Comparison of ENCODE assay signal across 7 mouse cellular contexts in the genomic region with DNA sequence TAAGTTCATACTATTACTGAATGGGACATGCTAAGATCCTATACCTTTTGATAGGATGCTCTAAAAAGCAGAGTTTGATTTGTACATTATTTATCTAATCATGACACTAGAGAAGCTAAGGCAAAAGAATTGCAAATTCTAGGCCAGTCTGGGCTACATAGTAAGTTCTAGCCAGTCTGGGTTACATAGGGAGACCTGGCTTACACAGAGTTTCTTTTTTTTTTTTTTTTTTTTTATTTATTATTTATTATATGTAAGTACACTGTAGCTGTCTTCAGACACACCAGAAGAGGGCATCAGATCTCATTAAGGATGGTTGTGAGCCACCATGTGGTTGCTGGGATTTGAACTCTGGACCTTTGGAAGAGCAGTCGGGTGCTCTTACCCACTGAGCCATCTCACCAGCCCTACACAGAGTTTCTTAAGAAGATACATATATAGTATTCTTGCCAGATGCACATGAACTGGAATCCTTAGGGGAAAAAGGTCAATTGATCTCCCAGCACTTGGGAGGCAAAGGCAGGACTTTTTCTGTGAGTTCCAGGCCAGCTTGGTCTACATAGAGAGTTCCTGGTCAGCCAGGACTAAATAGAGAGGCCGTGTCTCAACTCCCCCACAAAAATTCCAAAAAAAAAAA. TPM values are rescaled to one million over a fixed set of nuclear protein-coding genes. Genes with fewer than 3 reads are reported as not detected.
DNase-seq lines count a peak whose midpoint lies in the region; ATAC-seq and TF ChIP-seq lines count a peak whose summit lies in the region.
"Not testable (repeated sequence)": the region's sequence is repeated elsewhere in the genome, so short reads cannot be mapped to it uniquely, and the experiment has no call there.

No protein-coding gene starts in this region.

- not testable (repeated sequence) for TF ChIP-seq POLR2A in kidney, adult 2 months (IDR thresholded peaks at IDR 0.05; ENCODE audit: low read depth, low read length); liver, adult 2 months (IDR thresholded peaks at IDR 0.05; ENCODE audit: extremely low read depth, insufficient read depth, low read length)

- peaks cover 12% of the 10 kb centered on the region for H3K27me3 ChIP-seq in forebrain, embryonic 10.5 days (ENCODE audit: poor library complexity, severe bottlenecking)
- not testable (repeated sequence) for H3K27me3 ChIP-seq in heart, embryonic 16.5 days (ENCODE audit: control insufficient read depth, insufficient read depth, low read length); kidney, adult 2 months (replicated peaks; ENCODE audit: control insufficient read depth, insufficient read depth, low read length); liver, adult 2 months (ENCODE audit: control insufficient read depth, insufficient read depth, low read length); lung, embryonic 15.5 days

- ATAC-seq in heart, embryonic 16.5 days (replicated peaks; ENCODE audit: extremely low read depth, insufficient read depth, low FRiP score); lung, embryonic 15.5 days (ENCODE audit: borderline replicate concordance, extremely low read depth, low FRiP score, low TSS enrichment): not testable (repeated sequence)

- not testable (repeated sequence) for H3K9ac ChIP-seq in heart, embryonic 16.5 days (ENCODE audit: low read length); liver, adult 2 months (ENCODE audit: low read depth, low read length); lung, embryonic 15.5 days

- H3K4me3 ChIP-seq in forebrain, embryonic 10.5 days, result peak overlapping the region; percentile 61; the same call in 1 of the 2 replicates
- H3K4me3 ChIP-seq in heart, embryonic 16.5 days (ENCODE audit: low read length); kidney, adult 2 months (ENCODE audit: insufficient read depth, low read depth, low read length); lung, embryonic 15.5 days: not testable (repeated sequence)
- 0 out of 2 replicates have a peak overlapping the region, but pooled peaks have one; percentile 7 for H3K4me3 ChIP-seq in liver, adult 2 months (ENCODE audit: insufficient read depth, low read depth, low read length)

- H3K9me3 ChIP-seq in forebrain, embryonic 10.5 days; heart, embryonic 16.5 days (replicated peaks; ENCODE audit: control insufficient read depth, low read length); lung, embryonic 15.5 days: not testable (repeated sequence)

- H3K36me3 ChIP-seq in forebrain, embryonic 10.5 days (replicated peaks), result peaks cover 17% of the 10 kb centered on the region
- not testable (repeated sequence) for H3K36me3 ChIP-seq in heart, embryonic 16.5 days (ENCODE audit: control insufficient read depth, insufficient read depth); kidney, adult 2 months (ENCODE audit: control insufficient read depth, insufficient read depth, low read length); liver, adult 2 months (ENCODE audit: control insufficient read depth, insufficient read depth, low read length); lung, embryonic 15.5 days

- not testable (repeated sequence) for H3K79me2 ChIP-seq in liver, adult 2 months (ENCODE audit: control insufficient read depth, insufficient read depth, low read length)

- 66% methylated on average over 2 of the region's 2 CpGs for WGBS in forebrain, embryonic 10.5 days
- 58% methylated on average over 2 of the region's 2 CpGs for WGBS in heart, embryonic 16.5 days
- 50% methylated on average over 2 of the region's 2 CpGs for WGBS in kidney, adult 2 months
- whole genome bisulfite sequencing in liver, adult 2 months, result 45% methylated on average over 2 of the region's 2 CpGs
- 59% methylated on average over 2 of the region's 2 CpGs for WGBS in lung, embryonic 15.5 days

- peak overlapping the region; percentile 86 for H3K27ac ChIP-seq in forebrain, embryonic 10.5 days
- not testable (repeated sequence) for H3K27ac ChIP-seq in heart, embryonic 16.5 days (ENCODE audit: low read length); lung, embryonic 15.5 days
- H3K27ac ChIP-seq in kidney, adult 2 months (ENCODE audit: insufficient read depth, low read depth, low read length), result peak overlapping the region; percentile 96
- peak overlapping the region; percentile 52 for H3K27ac ChIP-seq in liver, adult 2 months (replicated peaks; ENCODE audit: insufficient read depth, low read depth, low read length)

- TF ChIP-seq CTCF in kidney, adult 2 months (conservative IDR thresholded peaks at IDR 0.05; ENCODE audit: insufficient read depth, insufficient read length, low read depth, low read length); liver, adult 2 months (IDR thresholded peaks at IDR 0.05; ENCODE audit: low read depth, low read length): not testable (repeated sequence)

- peak overlapping the region; percentile 53 for H3K4me2 ChIP-seq in heart, embryonic 16.5 days (ENCODE audit: low read depth, low read length)
- H3K4me2 ChIP-seq in lung, embryonic 15.5 days, result peak overlapping the region; percentile 30; the same call in 1 of the 2 replicates

- peaks cover 12% of the 10 kb centered on the region for H3K4me1 ChIP-seq in forebrain, embryonic 10.5 days
- peaks cover 10% of the 10 kb centered on the region for H3K4me1 ChIP-seq in heart, embryonic 16.5 days (ENCODE audit: control insufficient read depth, insufficient read depth, low read length)
- H3K4me1 ChIP-seq in kidney, adult 2 months (ENCODE audit: control insufficient read depth, insufficient read depth, low read length); liver, adult 2 months (ENCODE audit: control insufficient read depth, insufficient read depth, low read length); lung, embryonic 15.5 days: not testable (repeated sequence)

- DNase-seq in NIH3T3 (ENCODE audit: low read depth), result peak; percentile 12
- not testable (repeated sequence) for DNase-seq in forebrain, embryonic 10.5 days (ENCODE audit: extremely low spot score, low spot score); kidney, adult 2 months; liver, adult 2 months (ENCODE audit: extremely low read depth, low read depth, low spot score)
- peak; percentile 18 for DNase-seq in naive thymus-derived CD4-positive, alpha-beta T cell, adult 2 months (ENCODE audit: low read depth)

RNA-seq across cellular contexts. Expression of a gene that starts 0.6 kb away (rescaled TPM):
- 285 and 325 TPM in 2 replicates for polyA plus RNA-seq in forebrain, embryonic 10.5 days (2016; fragmentation: Nextera tagmentation; extraction: Ambion mirVana)
- 884 and 895 TPM in 2 replicates for polyA plus RNA-seq in heart, embryonic 16.5 days (2015; fragmentation: Nextera tagmentation; extraction: Ambion mirVana)
- 532 and 542 TPM in 2 replicates for polyA plus RNA-seq in kidney, adult 2 months (2012; rRNA removed)
- total RNA-seq in liver, adult 2 months (2014; rRNA removed), result 366 and 416 TPM in 2 replicates
- polyA plus RNA-seq in liver, adult 2 months (2012; rRNA removed), result 134 and 154 TPM in 2 replicates
- polyA plus RNA-seq in lung, embryonic 15.5 days (2015; fragmentation: Nextera tagmentation; extraction: Ambion mirVana), result 327 and 347 TPM in 2 replicates

RNA-seq across cellular contexts. Expression of a gene that starts 3.2 kb away (rescaled TPM):
- polyA plus RNA-seq in forebrain, embryonic 10.5 days (2016; fragmentation: Nextera tagmentation; extraction: Ambion mirVana), result 42.2 and 46.3 TPM in 2 replicates
- 43.5 and 46.5 TPM in 2 replicates for polyA plus RNA-seq in heart, embryonic 16.5 days (2015; fragmentation: Nextera tagmentation; extraction: Ambion mirVana)
- polyA plus RNA-seq in kidney, adult 2 months (2012; rRNA removed), result 11.8 and 16.4 TPM in 2 replicates
- 55.3 and 57.7 TPM in 2 replicates for total RNA-seq in liver, adult 2 months (2014; rRNA removed)
- 8.9 and 9.3 TPM in 2 replicates for polyA plus RNA-seq in liver, adult 2 months (2012; rRNA removed)
- polyA plus RNA-seq in lung, embryonic 15.5 days (2015; fragmentation: Nextera tagmentation; extraction: Ambion mirVana), result 61.6 and 68.4 TPM in 2 replicates

RNA-seq across cellular contexts. Expression of a gene that starts 12.2 kb away (rescaled TPM):
- polyA plus RNA-seq in forebrain, embryonic 10.5 days (2016; fragmentation: Nextera tagmentation; extraction: Ambion mirVana), result 17.9 and 19.2 TPM in 2 replicates
- 10.3 and 12.1 TPM in 2 replicates for polyA plus RNA-seq in heart, embryonic 16.5 days (2015; fragmentation: Nextera tagmentation; extraction: Ambion mirVana)
- polyA plus RNA-seq in kidney, adult 2 months (2012; rRNA removed), result 4.4 and 5.0 TPM in 2 replicates
- total RNA-seq in liver, adult 2 months (2014; rRNA removed), result 5.7 and 6.0 TPM in 2 replicates
- 0.65 and 0.94 TPM in 2 replicates for polyA plus RNA-seq in liver, adult 2 months (2012; rRNA removed)
- polyA plus RNA-seq in lung, embryonic 15.5 days (2015; fragmentation: Nextera tagmentation; extraction: Ambion mirVana), result 23.6 and 26.3 TPM in 2 replicates
